Mouse (Mus musculus) kidney, embryonic 14.5 days (tissue): ENCODE measurements at regions not wholly inside any gene's neighbourhood (a gene's known extent, or its start where the extent isn't known, plus 50 kb on each side); places are given as distances from the start of the nearest gene placed in this dataset.
A peak's percentile ranks its signal among the peaks of the same experiment; 100 is the strongest.

Experiments used
- ATAC-seq: fragments of 200-750 bp; cut with Nextera tagmentation; 2 replicates; pipeline ENCODE4 v1.8.0; 2017; ENCODE audit warnings: moderate number of reproducible peaks, mild to moderate bottlenecking, moderate TSS enrichment, moderate library complexity; ENCODE audit not compliant: low FRiP score, low TSS enrichment
- H3K27ac ChIP-seq: fragments of 300-500 bp; sonication (generic); 2 replicates; pipeline ENCODE4 v1.5.1; 2014; ENCODE audit warnings: low read depth, mild to moderate bottlenecking, low read length, moderate library complexity, mixed read lengths
- H3K27me3 ChIP-seq: fragments of 300-500 bp; sonication (generic); 2 replicates; pipeline ENCODE4 v1.6.1; 2014; ENCODE audit warnings: mild to moderate bottlenecking, low read length; ENCODE audit not compliant: control insufficient read depth, insufficient read depth
- H3K36me3 ChIP-seq: fragments of 300-500 bp; sonication (generic); 2 replicates; pipeline ENCODE4 v1.6.1; 2014; ENCODE audit warnings: low read length, mixed read lengths; ENCODE audit not compliant: control insufficient read depth, insufficient read depth
- H3K4me1 ChIP-seq: fragments of 300-500 bp; sonication (generic); 2 replicates; pipeline ENCODE4 v1.6.1; 2014; ENCODE audit warnings: low read length, mixed read lengths; ENCODE audit not compliant: control insufficient read depth, insufficient read depth
- H3K4me2 ChIP-seq: fragments of 300-500 bp; sonication (generic); replicated peaks from 2 replicates; pipeline ENCODE4 v1.6.1; 2014; ENCODE audit warnings: low read depth, mild to moderate bottlenecking, low read length
- H3K4me3 ChIP-seq: fragments of 300-500 bp; sonication (generic); 2 replicates; pipeline ENCODE4 v1.5.1; 2014; ENCODE audit warnings: mild to moderate bottlenecking, low read length
- H3K9ac ChIP-seq: fragments of 300-500 bp; sonication (generic); 2 replicates; pipeline ENCODE4 v1.6.1; 2014; ENCODE audit warnings: low read depth, mild to moderate bottlenecking, low read length, moderate library complexity
- H3K9me3 ChIP-seq: fragments of 300-500 bp; sonication (generic); 2 replicates; pipeline ENCODE4 v1.6.1; 2016; ENCODE audit warnings: low read length; ENCODE audit not compliant: control insufficient read depth
- WGBS: fragments of 180-500 bp; shearing (Covaris S2); extraction: QIAGEN DNeasy Blood & Tissue Kit; methylation state at CpG from one replicate; pipeline ENCODE4 v1.1.7; 2014; 5-methylcytosine and 5-hydroxymethylcytosine counted together

DNA sequence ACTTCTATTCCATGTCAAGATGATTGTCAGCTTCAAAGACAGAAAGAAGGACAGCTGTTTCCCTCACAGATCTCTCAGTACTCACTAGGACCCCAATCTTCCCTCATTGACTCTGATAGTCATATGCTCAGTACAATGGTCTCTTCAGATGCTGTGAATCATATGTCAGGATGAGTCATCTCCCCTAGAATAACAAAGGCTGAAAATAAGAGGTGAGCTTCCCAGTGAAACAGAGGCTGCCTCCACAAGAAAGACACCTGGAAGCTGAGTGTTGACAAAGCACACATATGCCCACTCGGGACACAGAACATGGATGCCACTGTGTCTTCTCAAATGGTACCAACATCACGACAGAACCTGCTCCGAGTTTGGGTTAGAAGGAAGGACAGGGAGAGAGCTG, 209.6 kb downstream of the Gm10260 start:
- Histone ChIP-seq H3K9me3 (no peaks in the 10 kb centered on the region; the same call in 1 of the 2 replicates), H3K4me2 (no peak overlapping the region), H3K36me3 (no peaks in the 10 kb centered on the region), H3K27me3 (no peaks in the 10 kb centered on the region), H3K4me1 (peaks cover 8% of the 10 kb centered on the region), H3K27ac (no peak overlapping the region), H3K4me3 (no peak overlapping the region), H3K9ac (no peak overlapping the region)
- ATAC-seq: no peak
- 99% methylated on average over 3 of the region's 3 CpGs for WGBS

DNA sequence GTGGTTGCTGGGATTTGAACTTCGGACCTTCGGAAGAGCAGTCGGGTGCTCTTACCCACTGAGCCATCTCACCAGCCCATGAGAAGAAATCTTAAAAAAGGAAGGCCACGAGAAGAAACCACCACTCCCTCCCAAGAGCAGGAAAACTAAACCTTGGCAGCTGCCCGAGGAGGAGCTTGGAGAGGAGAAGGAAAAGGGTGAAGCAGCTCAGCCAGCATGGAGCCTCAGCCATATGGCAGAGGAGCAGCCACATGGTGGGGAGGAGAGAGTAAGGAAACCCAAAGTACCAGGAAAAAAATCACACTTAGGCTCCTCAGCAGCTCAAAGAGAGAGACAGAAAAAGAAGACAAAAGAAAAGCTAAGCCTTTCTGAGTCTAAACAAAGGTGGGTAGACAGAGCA, 210.3 kb downstream of the Gm10260 start:
- H3K9ac ChIP-seq: no peak overlapping the region
- H3K27me3 ChIP-seq: no peaks in the 10 kb centered on the region
- H3K4me1 ChIP-seq: peaks cover 8% of the 10 kb centered on the region
- no peaks in the 10 kb centered on the region for H3K36me3 ChIP-seq
- ATAC-seq: no peak
- H3K4me2 ChIP-seq: no peak overlapping the region
- 78% methylated on average over 5 of the region's 5 CpGs for WGBS
- H3K27ac ChIP-seq: no peak overlapping the region
- no peak overlapping the region for H3K4me3 ChIP-seq
- no peaks in the 10 kb centered on the region; the same call in 1 of the 2 replicates for H3K9me3 ChIP-seq

GRCm38 (mm10) chr13:97549384-97549783, 211.0 kb downstream of the Gm10260 start:
- no peaks in the 10 kb centered on the region for H3K27me3 ChIP-seq
- H3K4me1 ChIP-seq: peaks cover 8% of the 10 kb centered on the region
- H3K4me2 ChIP-seq: no peak overlapping the region
- no peaks in the 10 kb centered on the region for H3K36me3 ChIP-seq
- no peak overlapping the region for H3K9ac ChIP-seq
- 96% methylated on average over 6 of the region's 6 CpGs for WGBS
- no peaks in the 10 kb centered on the region; the same call in 1 of the 2 replicates for H3K9me3 ChIP-seq
- no peak for ATAC-seq
- peak overlapping the region; percentile 92 for H3K27ac ChIP-seq
- H3K4me3 ChIP-seq: no peak overlapping the region

GRCm38 (mm10) chr13:97548527-97548977, 211.9 kb downstream of the Gm10260 start:
- 22% methylated on average over 9 of the region's 9 CpGs for WGBS
- no peak overlapping the region for H3K9ac ChIP-seq
- H3K4me1 ChIP-seq: peaks cover 8% of the 10 kb centered on the region
- no peak overlapping the region for H3K4me2 ChIP-seq
- H3K4me3 ChIP-seq: no peak overlapping the region
- H3K27ac ChIP-seq: peak overlapping the region; percentile 92
- no peaks in the 10 kb centered on the region; the same call in 1 of the 2 replicates for H3K9me3 ChIP-seq
- ATAC-seq: 0 out of 2 replicates have a peak, but pooled peaks have one; percentile 54
- H3K36me3 ChIP-seq: no peaks in the 10 kb centered on the region
- H3K27me3 ChIP-seq: no peaks in the 10 kb centered on the region

GRCm38 (mm10) chr13:97546936-97547335, 213.5 kb downstream of the Gm10260 start:
- no peak overlapping the region for H3K27ac ChIP-seq
- no peaks in the 10 kb centered on the region; the same call in 1 of the 2 replicates for H3K9me3 ChIP-seq
- H3K36me3 ChIP-seq: no peaks in the 10 kb centered on the region
- H3K4me2 ChIP-seq: no peak overlapping the region
- no peaks in the 10 kb centered on the region for H3K27me3 ChIP-seq
- H3K4me1 ChIP-seq: peaks cover 8% of the 10 kb centered on the region
- no peak overlapping the region for H3K4me3 ChIP-seq
- no peak for ATAC-seq
- no peak overlapping the region for H3K9ac ChIP-seq
- 58% methylated on average over 5 of the region's 5 CpGs for WGBS

DNA sequence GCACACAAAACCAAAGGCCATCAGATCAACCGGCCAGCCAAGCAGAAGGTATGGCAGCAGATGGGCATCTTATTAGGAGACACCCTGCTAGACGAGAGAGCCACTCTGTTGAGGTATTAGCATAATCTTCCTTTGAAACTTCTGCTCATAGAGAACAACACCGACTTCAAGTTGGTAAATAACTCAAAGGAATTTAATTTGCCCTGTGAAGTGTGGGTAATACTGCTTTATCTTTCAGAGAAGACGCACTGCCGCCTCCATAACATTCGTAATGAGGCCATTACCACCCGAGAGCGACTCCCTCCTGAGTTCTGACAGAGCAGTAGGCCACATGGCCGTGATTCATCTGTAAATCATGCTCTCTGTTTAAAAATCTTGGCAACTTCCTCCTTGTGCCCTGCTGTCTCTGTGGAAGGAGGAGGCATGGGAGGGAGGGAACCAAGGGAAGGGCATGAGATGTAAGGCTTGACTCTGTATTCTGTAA, 214.4 kb downstream of the Gm10260 start:
- no peak overlapping the region for H3K4me2 ChIP-seq
- no peak for ATAC-seq
- no peaks in the 10 kb centered on the region; the same call in 1 of the 2 replicates for H3K9me3 ChIP-seq
- H3K27ac ChIP-seq: no peak overlapping the region
- H3K4me3 ChIP-seq: no peak overlapping the region
- WGBS: 46% methylated on average over 9 of the region's 9 CpGs
- no peaks in the 10 kb centered on the region for H3K36me3 ChIP-seq
- peaks cover 8% of the 10 kb centered on the region for H3K4me1 ChIP-seq
- no peak overlapping the region for H3K9ac ChIP-seq
- H3K27me3 ChIP-seq: no peaks in the 10 kb centered on the region

GRCm38 (mm10) chr13:97539686-97540085, 220.7 kb downstream of the Gm10260 start:
- WGBS: 30% methylated on average over 9 of the region's 9 CpGs
- Histone ChIP-seq H3K4me1 (peaks cover 9% of the 10 kb centered on the region), H3K4me2 (no peak overlapping the region), H3K27ac (no peak overlapping the region), H3K9me3 (no peaks in the 10 kb centered on the region), H3K36me3 (no peaks in the 10 kb centered on the region), H3K27me3 (no peaks in the 10 kb centered on the region), H3K9ac (no peak overlapping the region), H3K4me3 (no peak overlapping the region)
- no peak for ATAC-seq

- no peak for ATAC-seq
- Histone ChIP-seq H3K27ac (no peak overlapping the region), H3K27me3 (no peaks in the 10 kb centered on the region), H3K9me3 (no peaks in the 10 kb centered on the region), H3K4me1 (peaks cover 12% of the 10 kb centered on the region), H3K9ac (no peak overlapping the region), H3K36me3 (no peaks in the 10 kb centered on the region), H3K4me3 (no peak overlapping the region), H3K4me2 (no peak overlapping the region)
- 92% methylated on average over 7 of the region's 7 CpGs for WGBS
Observed at GRCm38 (mm10) chr13:97538441-97538840, 222.0 kb downstream of the Gm10260 start.

DNA sequence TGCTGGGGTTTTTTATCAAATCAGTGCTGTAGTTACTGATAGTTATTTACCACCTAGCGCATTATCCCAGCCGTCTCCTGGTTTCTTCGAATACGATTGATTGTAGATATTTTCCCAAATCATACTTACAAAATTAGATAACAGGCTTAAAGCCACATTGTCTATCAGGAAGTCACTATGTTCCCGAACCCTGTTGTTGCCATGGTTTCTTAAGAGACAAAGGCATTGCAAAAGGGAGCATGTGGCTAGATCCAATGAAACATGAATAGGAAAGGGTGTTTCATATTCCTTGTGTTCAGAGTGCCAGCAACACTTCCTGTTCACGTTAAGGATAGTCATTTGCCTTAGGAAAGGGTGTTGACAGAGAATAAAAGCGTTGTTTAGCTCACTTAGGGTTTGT, 222.7 kb downstream of the Gm10260 start:
- no peaks in the 10 kb centered on the region for H3K27me3 ChIP-seq
- no peak overlapping the region for H3K9ac ChIP-seq
- no peak overlapping the region for H3K4me2 ChIP-seq
- H3K27ac ChIP-seq: no peak overlapping the region
- H3K4me3 ChIP-seq: no peak overlapping the region
- no peak for ATAC-seq
- H3K4me1 ChIP-seq: peaks cover 12% of the 10 kb centered on the region
- 82% methylated on average over 7 of the region's 7 CpGs for WGBS
- no peaks in the 10 kb centered on the region for H3K9me3 ChIP-seq
- H3K36me3 ChIP-seq: no peaks in the 10 kb centered on the region
